Mouse (Mus musculus): ENCODE measurements around the gene Nadk2.

Nadk2 gene

DNA sequence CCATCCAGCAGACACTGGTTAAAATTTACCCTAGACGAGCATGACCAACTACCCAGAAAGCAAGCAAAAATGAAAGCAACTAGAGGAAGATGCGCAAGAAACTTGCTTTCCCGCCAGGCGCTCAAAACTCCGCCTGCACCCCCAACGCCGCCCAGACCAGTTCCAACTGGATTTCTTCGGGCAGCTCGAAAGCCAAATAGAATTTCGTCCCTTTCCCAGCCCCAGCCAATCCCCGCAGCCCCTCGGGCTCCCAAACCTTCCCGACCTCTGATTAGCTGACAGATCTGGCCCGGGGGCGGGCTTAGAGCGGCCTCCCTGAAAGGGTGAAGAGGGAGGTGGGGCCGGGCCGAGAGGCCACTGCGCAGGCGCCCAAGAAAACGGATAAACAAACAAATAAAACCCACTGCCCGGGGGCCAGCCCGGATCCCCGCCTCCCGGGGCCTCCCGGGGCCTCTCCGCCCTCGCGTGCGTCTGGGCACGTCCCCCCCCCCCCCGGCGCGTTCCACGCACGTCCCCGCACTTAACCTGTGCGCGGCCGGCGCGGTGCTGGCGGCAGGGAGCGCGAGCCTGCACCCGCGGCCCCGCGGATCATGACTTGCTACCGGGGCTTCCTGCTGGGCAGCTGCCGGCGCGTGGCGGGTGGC is at the start of gene Nadk2:
Nadk2 (plus strand) TSS at position 349 of the 644 bp plus-strand sequence.
- peak within 1 kb of the TSS; percentile 90 for H3K4me3 ChIP-seq (replicated peaks; ENCODE audit: low read length)
- peaks cover 56% of the 10 kb centered on the region for H3K4me1 ChIP-seq (replicated peaks; ENCODE audit: low read depth, low read length)
- peaks cover 10% of the 10 kb centered on the region; the same call in 1 of the 2 replicates for H3K36me3 ChIP-seq (ENCODE audit: insufficient read depth, low read length)
- TF ChIP-seq POU5F1 (IDR thresholded peaks at IDR 0.05; ENCODE audit: borderline replicate concordance, low read length) (no peak), CTCF (conservative IDR thresholded peaks at IDR 0.05; ENCODE audit: low read length) (no peak), NANOG (IDR thresholded peaks at IDR 0.05; ENCODE audit: borderline replicate concordance, low read length) (no peak)
- no peaks in the 10 kb centered on the region for H3K27me3 ChIP-seq (ENCODE audit: insufficient read depth, low read length)
- H3K9me3 ChIP-seq (ENCODE audit: low read length), result no peaks in the 10 kb centered on the region

DNA sequence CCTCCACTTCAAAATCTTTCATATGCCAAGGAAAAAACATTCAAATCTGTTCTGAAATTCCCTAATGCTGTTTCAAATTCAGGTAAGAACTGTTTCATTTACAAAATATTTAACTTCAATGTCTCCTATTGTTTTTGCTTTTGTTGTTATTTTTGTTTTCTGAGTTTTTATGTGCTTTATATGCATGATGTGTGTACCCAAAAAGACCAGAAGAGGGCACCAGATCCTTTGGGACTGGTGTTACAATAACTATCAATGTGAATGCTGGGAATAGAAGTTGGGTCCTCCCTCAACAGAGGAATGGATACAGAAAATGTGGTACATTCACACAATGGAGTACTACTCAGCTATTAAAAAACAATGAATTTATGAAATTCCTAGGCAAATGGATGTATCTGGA is 15.4 kb upstream of the Nadk2 start:
- Histone ChIP-seq H3K4me3 (replicated peaks; ENCODE audit: low read length) (no peak overlapping the region), H3K27me3 (ENCODE audit: insufficient read depth, low read length) (no peaks in the 10 kb centered on the region), H3K9me3 (ENCODE audit: low read length) (peaks cover 5% of the 10 kb centered on the region; the same call in 1 of the 2 replicates), H3K4me1 (replicated peaks; ENCODE audit: low read depth, low read length) (no peaks in the 10 kb centered on the region), H3K36me3 (ENCODE audit: insufficient read depth, low read length) (no peaks in the 10 kb centered on the region)
- TF ChIP-seq POU5F1 (IDR thresholded peaks at IDR 0.05; ENCODE audit: borderline replicate concordance, low read length) (no peak), CTCF (conservative IDR thresholded peaks at IDR 0.05; ENCODE audit: low read length) (peak; percentile 46)

DNA sequence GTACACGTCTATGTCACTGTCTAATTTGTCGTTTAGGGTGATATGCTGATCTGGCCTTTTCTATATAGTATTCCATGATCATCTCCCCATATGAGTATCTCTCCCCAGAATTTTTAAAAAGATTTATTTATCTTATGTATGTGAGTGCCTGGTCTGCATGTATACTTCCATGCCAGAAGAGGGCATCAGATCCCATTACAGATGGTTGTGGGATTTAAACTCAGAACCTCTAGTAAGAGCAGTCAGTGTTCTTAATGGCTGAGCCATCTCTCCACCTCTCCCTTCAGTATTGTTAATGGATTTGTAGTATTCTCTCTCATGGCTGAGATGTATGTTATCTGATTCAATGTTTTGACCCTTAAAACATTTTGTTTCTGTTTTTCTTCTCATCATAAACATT is 11.2 kb upstream of the Nadk2 start:
- Histone ChIP-seq H3K4me1 (replicated peaks; ENCODE audit: low read depth, low read length) (no peaks in the 10 kb centered on the region), H3K36me3 (ENCODE audit: insufficient read depth, low read length) (no peaks in the 10 kb centered on the region), H3K4me3 (replicated peaks; ENCODE audit: low read length) (no peak overlapping the region), H3K9me3 (ENCODE audit: low read length) (0 out of 2 replicates have a peak, but pooled peaks cover 3% of the 10 kb centered on the region), H3K27me3 (ENCODE audit: insufficient read depth, low read length) (no peaks in the 10 kb centered on the region)
- TF ChIP-seq NANOG (IDR thresholded peaks at IDR 0.05; ENCODE audit: borderline replicate concordance, low read length) (no peak), POU5F1 (IDR thresholded peaks at IDR 0.05; ENCODE audit: borderline replicate concordance, low read length) (no peak), CTCF (conservative IDR thresholded peaks at IDR 0.05; ENCODE audit: low read length) (no peak; the same call in 1 of the 2 replicates)

GRCm38 (mm10) chr15:9061150-9061882 is 9.7 kb upstream of the Nadk2 start:
- no peaks in the 10 kb centered on the region for H3K4me1 ChIP-seq (replicated peaks; ENCODE audit: low read depth, low read length)
- TF ChIP-seq CTCF (conservative IDR thresholded peaks at IDR 0.05; ENCODE audit: low read length), result no peak
- TF ChIP-seq NANOG (IDR thresholded peaks at IDR 0.05; ENCODE audit: borderline replicate concordance, low read length), result no peak
- no peak for TF ChIP-seq POU5F1 (IDR thresholded peaks at IDR 0.05; ENCODE audit: borderline replicate concordance, low read length)

DNA sequence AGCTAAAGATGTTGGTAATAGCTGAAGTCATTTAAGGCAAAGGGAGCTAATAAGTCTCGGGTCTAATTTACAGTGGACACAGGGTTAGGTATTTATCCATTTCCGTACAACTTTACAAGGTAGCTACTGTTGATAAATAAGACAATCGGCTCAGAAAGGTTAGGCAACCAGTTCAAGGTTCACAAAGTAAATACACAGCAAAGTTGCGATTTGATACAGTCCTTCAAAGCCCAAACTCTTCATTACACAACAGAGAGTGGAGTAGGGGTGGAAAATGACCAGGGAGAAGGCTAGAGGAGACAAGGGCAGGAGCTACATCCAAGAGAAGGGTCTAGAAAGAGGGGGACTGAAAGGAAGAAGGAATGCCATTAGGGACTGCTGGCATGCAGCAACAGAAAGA is 2.2 kb upstream of the Nadk2 start:
- Histone ChIP-seq H3K4me1 (replicated peaks; ENCODE audit: low read depth, low read length) (peaks cover 36% of the 10 kb centered on the region), H3K36me3 (ENCODE audit: insufficient read depth, low read length) (no peaks in the 10 kb centered on the region), H3K9me3 (ENCODE audit: low read length) (no peaks in the 10 kb centered on the region), H3K27me3 (ENCODE audit: insufficient read depth, low read length) (no peaks in the 10 kb centered on the region), H3K4me3 (replicated peaks; ENCODE audit: low read length) (no peak overlapping the region)
- no peak for TF ChIP-seq NANOG (IDR thresholded peaks at IDR 0.05; ENCODE audit: borderline replicate concordance, low read length)
- no peak for TF ChIP-seq CTCF (conservative IDR thresholded peaks at IDR 0.05; ENCODE audit: low read length)
- TF ChIP-seq POU5F1 (IDR thresholded peaks at IDR 0.05; ENCODE audit: borderline replicate concordance, low read length), result no peak

More at GRCm38 (mm10) chr15:9061150-9061882, 9.7 kb upstream of the Nadk2 start:
- no peak overlapping the region for H3K4me3 ChIP-seq (replicated peaks; ENCODE audit: low read length)
- H3K36me3 ChIP-seq (ENCODE audit: insufficient read depth, low read length), result no peaks in the 10 kb centered on the region
- no peaks in the 10 kb centered on the region for H3K27me3 ChIP-seq (ENCODE audit: insufficient read depth, low read length)
- no peaks in the 10 kb centered on the region for H3K9me3 ChIP-seq (ENCODE audit: low read length)

GRCm38 (mm10) chr15:9070353-9070752 is 707 bp upstream of the Nadk2 start:
- no peaks in the 10 kb centered on the region for H3K9me3 ChIP-seq (ENCODE audit: low read length)
- TF ChIP-seq NANOG (IDR thresholded peaks at IDR 0.05; ENCODE audit: borderline replicate concordance, low read length), result no peak
- TF ChIP-seq CTCF (conservative IDR thresholded peaks at IDR 0.05; ENCODE audit: low read length), result no peak
- TF ChIP-seq POU5F1 (IDR thresholded peaks at IDR 0.05; ENCODE audit: borderline replicate concordance, low read length), result no peak

GRCm38 (mm10) chr15:9071556-9072544 is 790 bp downstream of the Nadk2 start:
- peaks cover 63% of the 10 kb centered on the region for H3K4me1 ChIP-seq (replicated peaks; ENCODE audit: low read depth, low read length)
- H3K9me3 ChIP-seq (ENCODE audit: low read length), result no peaks in the 10 kb centered on the region

More at GRCm38 (mm10) chr15:9070353-9070752, 707 bp upstream of the Nadk2 start:
- peak overlapping the region; percentile 90 for H3K4me3 ChIP-seq (replicated peaks; ENCODE audit: low read length)
- H3K27me3 ChIP-seq (ENCODE audit: insufficient read depth, low read length), result no peaks in the 10 kb centered on the region
- H3K4me1 ChIP-seq (replicated peaks; ENCODE audit: low read depth, low read length), result peaks cover 50% of the 10 kb centered on the region
- H3K36me3 ChIP-seq (ENCODE audit: insufficient read depth, low read length), result peaks cover 7% of the 10 kb centered on the region; the same call in 1 of the 2 replicates

More at GRCm38 (mm10) chr15:9071556-9072544, 790 bp downstream of the Nadk2 start:
- H3K27me3 ChIP-seq (ENCODE audit: insufficient read depth, low read length), result no peaks in the 10 kb centered on the region
- peaks cover 16% of the 10 kb centered on the region for H3K36me3 ChIP-seq (ENCODE audit: insufficient read depth, low read length)
- H3K4me3 ChIP-seq (replicated peaks; ENCODE audit: low read length), result peak overlapping the region; percentile 90
- TF ChIP-seq CTCF (conservative IDR thresholded peaks at IDR 0.05; ENCODE audit: low read length) (no peak), NANOG (IDR thresholded peaks at IDR 0.05; ENCODE audit: borderline replicate concordance, low read length) (no peak), POU5F1 (IDR thresholded peaks at IDR 0.05; ENCODE audit: borderline replicate concordance, low read length) (no peak)
